In genomic region chr2:27680058-27680457, GRCm38 (mm10) we compare ENCODE assay signal across 7 mouse cellular contexts. TPM values are rescaled to one million over a fixed set of nuclear protein-coding genes. Genes with fewer than 3 reads are reported as not detected.
A peak's percentile ranks its signal among the peaks of the same experiment; 100 is the strongest.
DNase-seq lines count a peak whose midpoint lies in the region; ATAC-seq and TF ChIP-seq lines count a peak whose summit lies in the region.

No protein-coding gene starts in this region.

- H3K36me3 ChIP-seq in testis, adult 2 months (ENCODE audit: control insufficient read depth, insufficient read depth, low read length), result no peaks in the 10 kb centered on the region
- H3K36me3 ChIP-seq in hindbrain, embryonic 10.5 days, result no peaks in the 10 kb centered on the region
- H3K36me3 ChIP-seq in limb, embryonic 10.5 days, result no peaks in the 10 kb centered on the region
- no peaks in the 10 kb centered on the region for H3K36me3 ChIP-seq in stomach, embryonic 16.5 days (ENCODE audit: control insufficient read depth, insufficient read depth, low read length)

- H3K9ac ChIP-seq in stomach, embryonic 16.5 days (ENCODE audit: low read length), result peak overlapping the region; percentile 98

- no peak for DNase-seq in testis, postnatal 10 days (ENCODE audit: low spot score)
- no peak for DNase-seq in hindbrain, embryonic 10.5 days (ENCODE audit: low spot score)
- DNase-seq in limb, embryonic 10.5 days (ENCODE audit: low spot score), result no peak
- DNase-seq in urinary bladder, postnatal 10 days (ENCODE audit: low spot score), result no peak
- DNase-seq in testis, postnatal 14 days (ENCODE audit: low spot score), result no peak

- no peaks in the 10 kb centered on the region for H3K9me3 ChIP-seq in hindbrain, embryonic 10.5 days
- H3K9me3 ChIP-seq in limb, embryonic 10.5 days (replicated peaks), result no peaks in the 10 kb centered on the region
- H3K9me3 ChIP-seq in stomach, embryonic 16.5 days (replicated peaks; ENCODE audit: control insufficient read depth, low read length), result no peaks in the 10 kb centered on the region

- no peaks in the 10 kb centered on the region for H3K27me3 ChIP-seq in testis, adult 2 months (ENCODE audit: control insufficient read depth, insufficient read depth, low read length)
- H3K27me3 ChIP-seq in hindbrain, embryonic 10.5 days (ENCODE audit: insufficient read depth, poor library complexity, severe bottlenecking), result peaks cover 5% of the 10 kb centered on the region
- no peaks in the 10 kb centered on the region for H3K27me3 ChIP-seq in limb, embryonic 10.5 days (ENCODE audit: low read depth, poor library complexity, severe bottlenecking)
- H3K27me3 ChIP-seq in stomach, embryonic 16.5 days (ENCODE audit: control insufficient read depth, insufficient read depth, low read length), result no peaks in the 10 kb centered on the region

- TF ChIP-seq POLR2A in testis, adult 2 months (IDR thresholded peaks at IDR 0.05; ENCODE audit: control insufficient read depth, low read depth, low read length), result no peak

- no peak for TF ChIP-seq CTCF in testis, adult 2 months (IDR thresholded peaks at IDR 0.05; ENCODE audit: control insufficient read depth, insufficient read depth, insufficient replicate concordance, low read depth, low read length)

- H3K4me1 ChIP-seq in testis, adult 2 months (ENCODE audit: control insufficient read depth, insufficient read depth, low read length), result peaks cover 20% of the 10 kb centered on the region
- H3K4me1 ChIP-seq in hindbrain, embryonic 10.5 days (replicated peaks), result peaks cover 94% of the 10 kb centered on the region
- peaks cover 89% of the 10 kb centered on the region for H3K4me1 ChIP-seq in limb, embryonic 10.5 days
- H3K4me1 ChIP-seq in stomach, embryonic 16.5 days (ENCODE audit: control insufficient read depth, insufficient read depth, low read length), result peaks cover 77% of the 10 kb centered on the region

- peak overlapping the region; percentile 89 for H3K4me2 ChIP-seq in stomach, embryonic 16.5 days (ENCODE audit: low read depth, low read length)

- peak overlapping the region; percentile 25 for H3K27ac ChIP-seq in testis, adult 2 months (ENCODE audit: control insufficient read depth, insufficient read depth, low read depth, low read length)
- peak overlapping the region; percentile 97 for H3K27ac ChIP-seq in hindbrain, embryonic 10.5 days
- peak overlapping the region; percentile 97 for H3K27ac ChIP-seq in limb, embryonic 10.5 days
- peak overlapping the region; percentile 80 for H3K27ac ChIP-seq in stomach, embryonic 16.5 days (ENCODE audit: low read length)

- no peak overlapping the region for H3K4me3 ChIP-seq in testis, adult 2 months (ENCODE audit: control insufficient read depth, low read depth, low read length)
- H3K4me3 ChIP-seq in hindbrain, embryonic 10.5 days, result peak overlapping the region; percentile 93
- H3K4me3 ChIP-seq in limb, embryonic 10.5 days, result no peak overlapping the region
- H3K4me3 ChIP-seq in stomach, embryonic 16.5 days (replicated peaks; ENCODE audit: low read length), result peak overlapping the region; percentile 88

- WGBS in hindbrain, embryonic 10.5 days, result 61% methylated on average over 6 of the region's 6 CpGs
- WGBS in limb, embryonic 10.5 days, result 78% methylated on average over 6 of the region's 6 CpGs
- WGBS in stomach, embryonic 16.5 days, result 36% methylated on average over 6 of the region's 6 CpGs

- ATAC-seq in stomach, embryonic 16.5 days (ENCODE audit: insufficient read depth, low FRiP score), result peak; percentile 38; the same call in 1 of the 2 replicates

RNA-seq across cellular contexts. Expression of gene Rxra, which starts 3.8 kb away (rescaled TPM):
- polyA plus RNA-seq in testis, adult 2 months (2012; rRNA removed), result 54.3 and 55.2 TPM in 2 replicates
- 10.0 and 10.3 TPM in 2 replicates for polyA plus RNA-seq in hindbrain, embryonic 10.5 days (2016; fragmentation: Nextera tagmentation; extraction: Ambion mirVana)
- 8.7 and 10.9 TPM in 2 replicates for polyA plus RNA-seq in limb, embryonic 10.5 days (2016; fragmentation: Nextera tagmentation; extraction: Ambion mirVana)
- 11.9 and 12.4 TPM in 2 replicates for polyA plus RNA-seq in stomach, embryonic 16.5 days (2015; fragmentation: Nextera tagmentation; extraction: Ambion mirVana)

Comparison
In these comparisons a context has a peak if more than half of its experiments do, and no peak if none do; other contexts are left out.
1. H3K27ac ChIP-seq: peak in every context shown above with its lines; median percentile 97 in hindbrain, embryonic 10.5 days; 97 in limb, embryonic 10.5 days; 80 in stomach, embryonic 16.5 days; 25 in testis, adult 2 months.
2. H3K4me3 ChIP-seq: peak in hindbrain, embryonic 10.5 days (single experiment) and stomach, embryonic 16.5 days (single experiment); none in testis, adult 2 months (single experiment) and limb, embryonic 10.5 days (single experiment).